Mouse (Mus musculus) heart, postnatal 0 days (tissue): ENCODE results near the gene Prim2.

ENCODE experiments used
- CTCF ChIP-seq: IDR thresholded peaks from 2 replicates; pipeline ENCODE4 v1.5.1; 2016; ENCODE audit warnings: antibody characterized with exemption, control low read depth, low read depth
- EP300 ChIP-seq: IDR thresholded peaks from 2 replicates; pipeline ENCODE4 v1.6.1; 2016; ENCODE audit warnings: antibody characterized with exemption, low read depth

DNA sequence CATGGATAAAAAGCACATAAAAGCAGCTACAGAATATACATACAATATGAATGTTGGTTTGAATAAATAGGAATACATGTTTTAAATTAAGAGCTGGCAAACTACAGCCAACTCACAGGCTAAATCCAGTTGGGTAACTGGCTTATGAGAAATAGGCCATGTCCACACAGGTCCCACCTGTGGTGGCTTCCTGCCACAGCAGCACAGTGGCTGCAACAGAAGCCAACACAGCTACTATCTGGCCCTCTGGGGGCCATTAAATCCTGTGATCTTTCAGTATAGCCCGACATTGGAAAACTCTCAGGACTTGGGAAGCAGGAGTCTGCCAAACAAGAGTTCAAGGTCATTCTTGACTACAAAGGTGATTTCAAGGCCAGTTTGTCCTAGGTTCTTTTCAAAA is 167.3 kb downstream of the Prim2 start:
- no peak for TF ChIP-seq CTCF
- no peak for TF ChIP-seq EP300
